Mouse (Mus musculus) embryonic facial prominence, embryonic 14.5 days (tissue): ENCODE data around the gene Slc22a18. TPM values are rescaled to one million over a fixed set of nuclear protein-coding genes. Genes with fewer than 3 reads are reported as not detected.

Source experiments
- ATAC-seq: fragments of 200-750 bp; cut with Nextera tagmentation; 2 replicates; pipeline ENCODE4 v1.8.0; 2017; ENCODE audit warnings: low read depth, moderate number of reproducible peaks, moderate TSS enrichment
- DNase-seq: peaks from one replicate; pipeline ENCODE4 v3.0.0-alpha.2; 2015; ENCODE audit warnings: low spot score
- H3K27ac ChIP-seq: fragments of 300-500 bp; sonication (generic); replicated peaks from 2 replicates; pipeline ENCODE4 v1.5.1; 2014; ENCODE audit warnings: low read depth, mild to moderate bottlenecking, low read length, moderate library complexity
- H3K27me3 ChIP-seq: fragments of 300-500 bp; sonication (generic); replicated peaks from 2 replicates; pipeline ENCODE4 v1.6.1; 2014; ENCODE audit warnings: low read length; ENCODE audit not compliant: control insufficient read depth, insufficient read depth
- H3K36me3 ChIP-seq: fragments of 300-500 bp; sonication (generic); 2 replicates; pipeline ENCODE4 v1.6.1; 2014; ENCODE audit warnings: low read length, mixed read lengths; ENCODE audit not compliant: control insufficient read depth, insufficient read depth
- H3K4me1 ChIP-seq: fragments of 300-500 bp; sonication (generic); 2 replicates; pipeline ENCODE4 v1.6.1; 2014; ENCODE audit warnings: antibody characterized with exemption, low read length; ENCODE audit not compliant: control insufficient read depth, insufficient read depth
- H3K4me2 ChIP-seq: fragments of 300-500 bp; sonication (generic); 2 replicates; pipeline ENCODE4 v1.6.1; 2014; ENCODE audit warnings: low read depth, mild to moderate bottlenecking, low read length, moderate library complexity, mixed read lengths
- H3K4me3 ChIP-seq: fragments of 300-500 bp; sonication (generic); 2 replicates; pipeline ENCODE4 v1.5.1; 2014; ENCODE audit warnings: low read depth, mild to moderate bottlenecking, low read length
- H3K9ac ChIP-seq: fragments of 300-500 bp; sonication (generic); 2 replicates; pipeline ENCODE4 v1.6.1; 2014; ENCODE audit warnings: low read depth, mild to moderate bottlenecking, low read length, moderate library complexity, mixed read lengths
- H3K9me3 ChIP-seq: fragments of 300-500 bp; sonication (generic); 2 replicates; pipeline ENCODE4 v1.6.1; 2016; ENCODE audit warnings: low read length; ENCODE audit not compliant: control insufficient read depth
- WGBS: fragments of 180-500 bp; shearing (Covaris S2); extraction: QIAGEN DNeasy Blood & Tissue Kit; methylation state at CpG from one replicate; pipeline ENCODE4 v1.1.7; 2014; 5-methylcytosine and 5-hydroxymethylcytosine counted together
- polyA plus RNA-seq: library from polyadenylated mRNA; unstranded; fragments of >200 nt; fragmentation: Nextera tagmentation; extraction: Ambion mirVana; gene quantifications from 2 replicates; pipeline ENCODE4 v1.2.1, GENCODE M21; 2014

Slc22a18 gene
- polyA plus RNA-seq, 1 experiment from 2014 or later, result 2.8 TPM

DNA sequence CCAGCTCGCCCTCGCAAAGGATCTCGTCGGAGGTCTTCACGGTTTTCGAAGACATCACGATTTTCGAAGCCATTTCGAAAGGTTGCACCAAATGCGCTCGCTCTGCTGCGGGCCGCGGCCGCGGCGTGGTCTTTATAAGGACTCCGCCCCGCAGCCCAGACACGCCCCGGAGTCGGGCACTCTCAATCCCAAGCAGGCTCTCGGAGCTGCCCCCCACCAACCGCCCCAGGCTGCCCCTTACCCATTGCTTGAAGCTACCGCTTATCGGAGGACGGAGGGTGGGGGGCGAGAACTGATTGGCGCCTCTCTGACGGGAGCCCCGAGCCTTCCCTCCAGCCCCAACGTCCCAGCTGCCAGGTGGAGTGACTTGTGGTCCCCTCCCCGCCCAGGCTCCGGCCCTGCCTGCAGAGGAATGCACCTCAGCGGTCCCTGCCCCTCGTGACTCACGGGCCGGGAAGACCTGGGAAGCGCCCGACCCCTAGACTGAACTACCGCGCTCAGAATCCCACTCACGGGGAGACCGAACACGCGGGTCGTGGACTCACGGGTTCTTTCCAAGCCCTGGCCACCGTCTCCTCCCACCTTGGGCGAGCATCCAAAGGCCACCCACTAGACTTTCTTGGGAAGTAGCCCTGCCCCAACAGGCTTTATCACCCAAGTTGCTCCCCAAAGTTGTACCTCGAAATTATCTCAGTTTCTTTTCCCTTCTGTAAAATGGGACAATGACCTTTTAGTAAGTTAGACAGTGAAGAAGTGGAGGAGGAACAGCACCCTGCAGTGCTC lies 29.1 kb downstream of the Slc22a18 start, which contains the start of gene Phlda2:
Phlda2 (minus strand) TSS at position 733 of the 783 bp plus-strand sequence.
- no peaks in the 10 kb centered on the region for H3K9me3 ChIP-seq
- H3K4me2 ChIP-seq, result peak within 1 kb of the TSS; percentile 76
- peak within 1 kb of the TSS; percentile 46 for H3K4me3 ChIP-seq
- no peaks in the 10 kb centered on the region for H3K36me3 ChIP-seq
- peaks cover 39% of the 10 kb centered on the region for H3K27me3 ChIP-seq
- DNase-seq, result peak; percentile 31
- ATAC-seq, result 0 out of 2 replicates have a peak, but pooled peaks have one; percentile 57
- H3K4me1 ChIP-seq, result peaks cover 3% of the 10 kb centered on the region; the same call in 1 of the 2 replicates
- no peak within 1 kb of the TSS for H3K27ac ChIP-seq
- peak within 1 kb of the TSS; percentile 43 for H3K9ac ChIP-seq
- WGBS, result 4% methylated on average over 39 of the region's 51 CpGs

DNA sequence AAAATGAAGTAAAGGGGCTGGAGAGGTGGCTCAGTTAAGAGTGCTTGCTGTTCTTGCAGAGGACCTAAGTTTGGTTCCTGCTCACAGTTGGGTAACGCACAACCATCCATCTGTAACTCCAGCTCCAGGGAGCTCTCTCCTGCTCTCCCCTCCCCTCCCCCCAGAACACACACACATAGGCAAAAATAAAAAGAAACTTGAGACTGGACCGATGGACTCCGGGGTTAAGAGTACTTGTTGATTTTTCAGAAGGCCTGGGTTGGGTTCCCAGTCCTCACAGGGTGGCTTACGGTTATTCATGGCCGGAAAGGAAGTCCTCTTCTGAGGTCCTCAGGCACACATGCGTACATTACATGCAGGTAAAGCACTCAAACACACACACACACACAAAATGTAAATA lies 30.4 kb downstream of the Slc22a18 start:
- Histone ChIP-seq H3K27ac (no peak overlapping the region), H3K27me3 (peaks cover 39% of the 10 kb centered on the region), H3K4me2 (no peak overlapping the region), H3K9ac (no peak overlapping the region), H3K4me1 (peaks cover 3% of the 10 kb centered on the region; the same call in 1 of the 2 replicates), H3K36me3 (no peaks in the 10 kb centered on the region), H3K9me3 (no peaks in the 10 kb centered on the region), H3K4me3 (no peak overlapping the region)
- DNase-seq (no peak), ATAC-seq (no peak)
- WGBS, result 78% methylated on average over 6 of the region's 6 CpGs

DNA sequence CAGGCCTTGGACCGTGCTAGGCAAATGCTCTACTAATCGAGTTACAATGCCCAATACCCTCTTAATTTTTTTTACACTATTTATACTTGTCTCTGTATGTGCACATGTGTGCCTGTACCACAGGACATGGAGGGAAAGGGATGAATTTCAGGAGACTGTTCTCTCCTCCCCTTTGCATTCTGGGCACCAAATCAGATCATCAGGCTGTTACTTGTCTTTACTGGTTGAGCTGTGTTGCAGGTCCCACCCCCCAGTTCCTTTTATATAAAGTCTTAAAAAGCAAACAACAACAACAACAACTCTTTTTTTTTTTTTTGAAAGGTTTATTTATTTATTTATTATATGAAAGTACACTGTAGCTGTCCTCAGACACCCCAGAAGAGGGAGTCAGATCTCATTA lies 31.9 kb downstream of the Slc22a18 start:
- H3K9me3 ChIP-seq, result no peaks in the 10 kb centered on the region
- DNase-seq (no peak), ATAC-seq (no peak)
- WGBS, result 90% methylated on average over 2 of the region's 2 CpGs
- no peak overlapping the region for H3K27ac ChIP-seq
- no peaks in the 10 kb centered on the region for H3K36me3 ChIP-seq
- H3K9ac ChIP-seq, result no peak overlapping the region
- H3K4me3 ChIP-seq, result no peak overlapping the region
- H3K4me1 ChIP-seq, result peaks cover 3% of the 10 kb centered on the region; the same call in 1 of the 2 replicates
- H3K4me2 ChIP-seq, result no peak overlapping the region
- peaks cover 35% of the 10 kb centered on the region for H3K27me3 ChIP-seq

DNA sequence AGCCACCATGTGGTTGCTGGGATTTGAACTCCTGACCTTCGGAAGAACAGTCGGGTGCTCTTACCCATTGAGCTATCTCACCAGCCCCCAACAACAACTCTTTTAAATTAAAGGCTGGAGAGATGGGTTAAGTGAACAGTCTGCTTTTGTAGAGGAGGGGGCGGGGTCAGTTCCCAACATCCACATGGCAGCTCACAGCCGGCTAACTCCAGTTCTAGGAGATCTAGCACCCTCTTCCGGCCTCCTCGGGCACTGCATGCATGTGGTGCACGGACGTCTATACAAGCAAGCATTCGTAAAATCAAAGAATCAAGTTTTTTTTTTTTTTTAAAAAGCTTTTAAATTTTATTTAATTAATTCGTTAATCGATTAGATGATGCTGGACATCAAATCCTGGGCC lies 32.3 kb downstream of the Slc22a18 start:
- Histone ChIP-seq H3K4me2 (no peak overlapping the region), H3K36me3 (no peaks in the 10 kb centered on the region), H3K9me3 (no peaks in the 10 kb centered on the region), H3K4me3 (no peak overlapping the region), H3K27me3 (peaks cover 31% of the 10 kb centered on the region), H3K4me1 (peaks cover 3% of the 10 kb centered on the region; the same call in 1 of the 2 replicates), H3K27ac (no peak overlapping the region), H3K9ac (no peak overlapping the region)
- ATAC-seq (no peak), DNase-seq (peak; percentile 71)
- 29% methylated on average over 11 of the region's 11 CpGs for WGBS

DNA sequence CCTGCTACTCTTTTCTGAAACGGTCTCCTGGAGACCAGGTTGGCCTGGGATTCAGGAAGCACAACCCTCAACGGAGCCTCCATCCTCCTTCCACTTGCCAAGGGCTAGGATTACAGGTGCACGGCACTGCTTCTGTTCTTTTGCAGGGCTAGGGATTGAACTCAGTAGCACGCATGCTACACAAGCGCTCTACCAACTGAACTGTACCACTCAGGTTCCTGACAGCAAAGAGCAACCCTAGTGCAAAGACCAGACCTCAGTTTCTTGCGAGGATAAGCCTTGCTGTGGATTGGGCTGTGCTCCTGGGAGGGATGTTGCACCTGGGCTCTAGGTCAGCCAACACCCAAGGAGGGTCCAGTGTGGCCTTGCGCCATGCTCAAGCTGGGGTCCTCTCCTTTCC lies 32.7 kb downstream of the Slc22a18 start:
- 69% methylated on average over 7 of the region's 7 CpGs for WGBS
- H3K27ac ChIP-seq, result no peak overlapping the region
- no peak overlapping the region for H3K9ac ChIP-seq
- DNase-seq (no peak), ATAC-seq (no peak)
- no peaks in the 10 kb centered on the region for H3K36me3 ChIP-seq
- peaks cover 3% of the 10 kb centered on the region; the same call in 1 of the 2 replicates for H3K4me1 ChIP-seq
- H3K4me2 ChIP-seq, result no peak overlapping the region
- H3K4me3 ChIP-seq, result no peak overlapping the region
- H3K9me3 ChIP-seq, result no peaks in the 10 kb centered on the region
- H3K27me3 ChIP-seq, result peaks cover 27% of the 10 kb centered on the region

DNA sequence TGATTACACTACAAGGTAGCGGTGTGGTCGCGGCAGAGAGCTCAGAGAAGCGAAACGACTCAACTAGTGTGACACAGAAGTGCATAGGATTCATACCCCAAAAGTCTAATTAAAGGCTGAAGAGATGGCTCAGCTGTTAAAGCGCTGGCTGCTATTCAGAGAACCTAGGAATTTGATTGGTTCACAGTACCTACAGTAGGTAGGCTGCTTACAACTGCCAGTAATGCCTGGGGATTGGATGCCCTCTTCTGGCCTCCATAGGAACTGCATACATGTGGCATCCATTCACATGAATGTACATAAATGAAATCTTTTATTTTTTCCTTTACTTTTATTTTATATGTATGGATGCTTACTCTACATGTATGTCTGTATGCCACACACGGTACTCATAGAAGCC lies 33.1 kb downstream of the Slc22a18 start:
- no peak overlapping the region for H3K4me3 ChIP-seq
- H3K36me3 ChIP-seq, result no peaks in the 10 kb centered on the region
- H3K27ac ChIP-seq, result no peak overlapping the region
- peak; percentile 53 for DNase-seq
- H3K9ac ChIP-seq, result no peak overlapping the region
- 16% methylated on average over 7 of the region's 7 CpGs for whole genome bisulfite sequencing
- H3K9me3 ChIP-seq, result no peaks in the 10 kb centered on the region
- ATAC-seq, result no peak
- peaks cover 3% of the 10 kb centered on the region; the same call in 1 of the 2 replicates for H3K4me1 ChIP-seq
- peaks cover 23% of the 10 kb centered on the region for H3K27me3 ChIP-seq
- no peak overlapping the region for H3K4me2 ChIP-seq

DNA sequence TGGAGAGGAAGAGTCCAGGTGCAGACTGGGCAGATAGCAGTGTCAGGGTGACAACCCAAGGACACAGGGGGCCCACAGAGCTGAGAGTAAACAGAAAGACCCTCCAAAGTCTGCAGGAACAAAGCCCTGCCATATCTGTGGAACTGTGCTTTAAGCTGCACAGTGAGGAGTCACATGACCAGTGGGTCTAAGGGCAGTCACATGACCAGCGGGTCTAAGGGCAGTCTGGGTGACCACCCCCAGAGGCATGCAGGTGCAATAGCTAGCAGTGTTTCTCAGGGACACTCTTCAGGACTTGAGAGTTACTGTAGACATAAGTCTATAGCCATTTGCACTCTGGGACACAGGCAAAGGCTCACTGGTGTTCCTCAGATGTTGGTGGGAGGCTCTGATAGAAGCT lies 36.0 kb downstream of the Slc22a18 start:
- H3K36me3 ChIP-seq, result peaks cover 16% of the 10 kb centered on the region
- ATAC-seq (no peak), DNase-seq (no peak)
- 75% methylated on average over 1 of the region's 1 CpGs for WGBS
- no peak overlapping the region for H3K4me3 ChIP-seq
- no peak overlapping the region for H3K27ac ChIP-seq
- no peak overlapping the region for H3K4me2 ChIP-seq
- no peaks in the 10 kb centered on the region for H3K27me3 ChIP-seq
- no peak overlapping the region for H3K9ac ChIP-seq
- no peaks in the 10 kb centered on the region for H3K9me3 ChIP-seq
- no peaks in the 10 kb centered on the region for H3K4me1 ChIP-seq

DNA sequence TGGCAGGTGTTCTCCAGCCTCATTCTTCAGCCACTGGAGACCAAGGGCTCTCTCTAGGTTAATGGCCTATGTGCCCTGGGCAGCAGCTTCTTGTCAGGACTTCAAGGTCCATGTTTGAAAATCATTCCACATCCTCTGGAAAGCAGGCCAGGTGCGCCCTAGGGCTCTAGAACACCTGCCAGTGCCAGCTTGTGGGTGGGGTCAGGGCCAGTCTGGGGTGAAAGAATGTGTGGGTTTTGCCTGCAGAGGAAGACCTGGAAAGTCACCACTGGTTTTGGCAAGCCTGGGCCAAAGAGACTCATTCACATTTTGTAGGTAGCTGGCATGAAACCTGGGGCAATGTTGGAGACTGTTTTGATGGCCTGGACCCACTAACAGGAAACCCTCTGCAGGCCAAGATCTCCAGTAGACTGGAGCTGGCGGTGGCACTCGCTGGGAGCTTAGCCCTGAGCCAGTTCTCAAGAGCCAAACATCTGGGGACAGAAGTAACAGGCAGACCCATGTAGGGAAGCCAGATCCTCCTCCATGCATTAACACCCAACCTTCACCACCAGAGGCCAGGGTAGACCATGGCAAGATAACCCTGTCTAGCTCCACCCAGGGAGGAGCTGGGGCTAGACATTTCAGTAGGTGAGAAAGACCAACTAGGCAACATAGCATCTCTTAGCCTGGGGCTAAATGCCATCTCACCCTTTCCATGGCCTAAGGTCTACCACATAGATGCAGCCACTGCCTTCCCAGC lies 37.2 kb downstream of the Slc22a18 start:
- no peak for DNase-seq
- Histone ChIP-seq H3K36me3 (peaks cover 28% of the 10 kb centered on the region), H3K9me3 (no peaks in the 10 kb centered on the region), H3K4me1 (no peaks in the 10 kb centered on the region), H3K27ac (no peak overlapping the region), H3K9ac (no peak overlapping the region), H3K4me2 (no peak overlapping the region), H3K27me3 (no peaks in the 10 kb centered on the region), H3K4me3 (no peak overlapping the region)
- no peak for ATAC-seq
- 94% methylated on average over 3 of the region's 3 CpGs for WGBS
